Mouse (Mus musculus) R1 (cell line): ENCODE measurements at regions not wholly inside any gene's neighbourhood (a gene's known extent, or its start where the extent isn't known, plus 50 kb on each side); places are given as distances from the start of the nearest gene placed in this dataset.
A peak's percentile ranks its signal among the peaks of the same experiment; 100 is the strongest.

ENCODE experiments used
- DNase-seq: peaks from one replicate; pipeline ENCODE4 v3.0.0-alpha.2; 2018; ENCODE audit warnings: low read depth, low spot score

DNA sequence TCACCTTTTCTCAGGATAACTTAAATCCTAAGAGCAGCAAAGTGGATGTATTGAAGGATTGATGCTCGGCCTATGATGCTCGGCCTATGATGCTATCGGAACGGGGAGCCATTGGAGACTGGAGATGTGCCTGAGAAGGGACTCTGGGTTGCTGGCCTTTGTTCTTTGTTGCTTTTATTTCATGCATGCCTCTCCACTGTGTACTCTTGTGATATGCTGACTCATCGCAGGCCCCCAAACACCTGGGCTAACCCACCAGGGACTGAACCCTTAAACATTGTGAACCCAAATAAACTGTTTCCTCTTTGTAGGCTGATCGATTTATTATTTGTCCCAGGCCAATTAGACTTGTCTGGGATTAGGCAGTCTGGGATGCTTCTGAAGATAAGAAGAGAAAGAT is 61.9 kb downstream of the Pdcl3 start:
- no peak for DNase-seq

DNA sequence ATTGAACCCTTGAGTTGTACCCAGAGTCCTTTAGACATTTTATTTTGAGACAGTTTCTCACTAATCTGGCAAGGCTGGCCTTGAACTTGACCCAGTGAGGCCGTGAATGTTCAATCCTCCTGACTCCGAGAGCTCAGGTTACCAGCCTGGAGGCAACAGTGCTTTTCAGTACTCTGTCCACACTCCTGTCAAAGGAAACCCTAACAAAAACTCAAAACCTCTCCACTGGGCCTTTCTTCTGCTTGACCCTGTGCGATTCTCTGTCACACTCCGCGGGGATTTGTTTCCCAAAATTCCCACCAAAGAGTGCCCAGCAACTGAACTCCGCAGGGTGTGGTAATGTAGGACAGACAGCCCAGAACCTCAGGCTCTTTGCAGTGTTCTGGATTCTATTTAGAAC is 71.9 kb downstream of the Pdcl3 start:
- DNase-seq = no peak

DNA sequence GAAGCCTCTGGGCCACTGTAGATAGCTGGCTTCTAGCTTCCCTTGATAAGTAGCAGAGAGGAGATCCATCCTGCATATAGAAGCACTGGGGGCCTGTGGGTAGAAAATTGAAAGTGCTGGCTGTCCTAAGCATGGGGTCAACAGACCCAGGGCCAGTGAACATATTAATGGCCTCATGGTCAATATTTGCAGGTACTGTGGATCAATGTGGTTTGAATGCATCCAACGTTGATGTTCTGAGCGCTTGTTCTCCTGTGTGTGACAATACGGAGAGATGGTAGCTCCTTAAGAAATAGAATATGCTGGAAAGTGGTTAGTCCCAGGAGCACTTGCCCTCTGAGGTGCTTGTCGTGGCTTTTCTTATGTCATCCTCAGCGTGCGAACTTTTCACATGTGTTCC is 77.1 kb downstream of the Pdcl3 start:
- no peak for DNase-seq

DNA sequence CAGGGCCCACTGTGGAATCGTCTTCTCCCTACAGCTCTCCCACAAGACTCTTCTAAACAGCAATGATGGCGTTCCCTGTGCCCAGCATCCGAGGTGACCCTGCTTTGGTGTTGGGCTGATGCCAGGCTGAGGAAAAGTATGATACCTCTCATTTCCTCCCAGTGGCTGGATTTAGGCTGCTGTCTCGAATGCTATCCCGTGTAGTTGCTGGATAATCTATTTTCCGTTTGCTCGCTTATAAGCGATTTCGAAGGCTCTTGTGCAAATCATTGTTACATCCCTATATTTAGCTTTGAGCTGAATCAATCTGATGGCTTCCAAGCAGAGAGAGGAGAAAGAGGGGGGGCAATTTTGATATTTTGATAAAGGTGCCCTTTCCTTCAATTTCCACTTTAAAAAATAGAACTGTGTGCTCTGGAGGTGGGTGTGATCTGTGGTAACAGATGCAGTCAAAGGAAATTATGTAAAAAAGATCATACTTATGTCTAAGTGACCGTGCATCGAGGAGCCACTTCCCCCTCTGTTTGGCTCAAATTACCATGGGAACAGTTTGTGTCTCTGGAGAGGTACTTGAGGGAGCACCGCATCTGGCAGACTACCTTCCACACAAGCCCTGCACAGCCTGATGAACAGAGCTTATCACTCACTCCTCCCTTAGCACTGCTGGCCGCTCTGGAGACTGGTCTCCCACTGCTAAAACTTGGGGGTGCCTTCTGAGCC is 78.4 kb downstream of the Pdcl3 start:
- no peak for DNase-seq

DNA sequence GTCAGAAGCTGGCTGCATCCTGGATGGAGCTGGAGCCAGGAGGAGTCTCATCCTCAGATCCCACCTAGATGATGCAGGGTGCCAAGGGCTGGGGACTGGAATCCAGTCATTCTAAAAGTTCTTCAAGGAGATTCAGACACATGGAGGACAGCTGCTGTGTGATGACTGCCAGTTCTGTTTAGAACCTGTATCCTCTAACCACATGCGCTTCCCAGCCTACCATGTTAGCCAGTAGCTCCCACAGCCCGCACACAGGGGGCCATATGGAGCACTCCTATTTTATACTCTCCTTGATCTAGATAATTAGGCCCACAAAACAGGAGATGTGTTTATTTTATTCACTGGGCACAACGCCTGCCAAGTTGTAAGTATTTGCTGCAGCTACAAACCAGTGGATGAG is 79.4 kb downstream of the Pdcl3 start:
- DNase-seq = no peak

DNA sequence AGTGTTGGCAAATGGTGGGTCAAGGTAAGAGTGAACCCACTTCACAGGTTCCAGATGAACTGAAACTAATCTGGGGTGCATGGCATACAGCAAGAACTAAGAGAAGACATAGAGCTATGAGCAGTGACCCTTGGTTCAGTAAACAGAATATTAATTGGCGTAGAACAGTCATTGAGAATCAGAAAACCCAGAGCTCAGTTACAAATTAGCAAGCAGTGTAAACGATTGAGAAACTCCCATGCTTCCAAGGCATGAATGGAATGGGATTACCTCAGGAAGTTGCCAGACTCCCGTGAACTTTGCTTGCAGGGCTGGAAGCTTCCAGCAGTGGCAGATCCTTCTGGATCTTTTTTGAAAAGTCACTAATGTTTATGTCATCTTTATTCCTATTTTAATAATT is 82.5 kb downstream of the Pdcl3 start:
- DNase-seq = no peak

DNA sequence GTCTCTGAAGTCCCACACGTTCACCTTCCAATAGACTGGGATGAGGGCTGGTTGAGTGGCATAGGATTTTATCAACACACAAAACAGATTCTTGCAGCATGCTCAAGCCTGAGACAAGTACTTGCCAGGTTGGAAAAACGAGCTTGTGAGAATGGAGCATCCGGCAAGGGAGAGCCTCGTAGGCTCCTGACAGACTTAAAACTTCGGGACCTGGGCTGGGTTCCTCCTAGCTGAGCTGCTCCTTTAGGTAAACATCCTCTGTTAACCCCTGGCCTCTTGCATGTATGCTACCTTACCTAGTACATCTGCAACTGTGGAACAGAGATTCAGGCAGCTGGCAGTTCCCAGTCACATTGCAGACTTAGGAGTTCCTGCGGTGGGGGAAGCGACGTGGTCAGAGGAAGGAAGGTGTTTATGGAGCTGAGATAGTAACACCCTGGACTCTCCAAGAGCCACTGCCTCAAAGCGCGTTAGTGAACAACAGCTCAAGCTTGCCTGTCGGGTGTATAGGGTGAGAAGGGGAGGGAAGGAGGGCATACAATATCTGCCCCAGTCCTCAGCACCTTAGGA is 83.8 kb downstream of the Pdcl3 start:
- no peak for DNase-seq

DNA sequence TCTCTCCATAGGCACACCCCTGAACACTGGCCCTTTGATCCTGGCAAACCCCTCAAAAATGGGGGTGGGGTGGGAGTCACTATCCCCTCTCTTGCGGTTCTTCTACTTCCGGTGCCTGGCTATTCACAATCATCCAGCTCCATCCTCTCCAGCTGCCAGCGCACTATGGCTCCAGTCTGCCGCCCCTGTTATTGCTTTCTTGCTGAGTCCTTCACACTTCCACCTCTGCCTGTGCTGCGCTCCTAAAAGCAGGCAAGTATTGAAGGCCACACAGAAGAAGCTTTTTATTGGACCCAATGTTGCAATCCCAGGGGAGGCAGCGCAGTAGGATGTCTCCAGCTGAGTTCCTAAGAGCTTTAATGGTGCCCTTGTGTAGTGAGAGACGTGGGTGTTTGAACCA is 84.3 kb downstream of the Pdcl3 start:
- no peak for DNase-seq

DNA sequence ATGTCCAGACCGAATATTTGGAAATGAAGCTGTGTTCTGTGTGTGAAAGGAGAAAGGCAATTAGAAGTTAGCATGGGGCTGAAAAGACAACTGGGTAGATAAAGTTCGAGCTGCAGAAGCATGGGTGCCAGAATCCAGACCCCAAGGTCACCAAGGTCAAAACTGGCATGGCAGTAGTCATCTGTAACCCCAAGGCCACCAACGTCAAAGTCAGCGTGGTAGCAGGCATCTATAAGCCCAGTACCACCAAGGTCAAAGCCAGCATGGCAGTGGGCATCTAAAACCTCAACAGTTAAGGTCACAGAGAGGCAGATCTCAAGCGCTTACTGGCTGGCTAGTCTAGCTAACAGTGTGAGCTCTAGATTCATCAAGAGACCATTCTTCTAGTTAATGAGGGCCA is 90.6 kb downstream of the Pdcl3 start:
- no peak for DNase-seq

DNA sequence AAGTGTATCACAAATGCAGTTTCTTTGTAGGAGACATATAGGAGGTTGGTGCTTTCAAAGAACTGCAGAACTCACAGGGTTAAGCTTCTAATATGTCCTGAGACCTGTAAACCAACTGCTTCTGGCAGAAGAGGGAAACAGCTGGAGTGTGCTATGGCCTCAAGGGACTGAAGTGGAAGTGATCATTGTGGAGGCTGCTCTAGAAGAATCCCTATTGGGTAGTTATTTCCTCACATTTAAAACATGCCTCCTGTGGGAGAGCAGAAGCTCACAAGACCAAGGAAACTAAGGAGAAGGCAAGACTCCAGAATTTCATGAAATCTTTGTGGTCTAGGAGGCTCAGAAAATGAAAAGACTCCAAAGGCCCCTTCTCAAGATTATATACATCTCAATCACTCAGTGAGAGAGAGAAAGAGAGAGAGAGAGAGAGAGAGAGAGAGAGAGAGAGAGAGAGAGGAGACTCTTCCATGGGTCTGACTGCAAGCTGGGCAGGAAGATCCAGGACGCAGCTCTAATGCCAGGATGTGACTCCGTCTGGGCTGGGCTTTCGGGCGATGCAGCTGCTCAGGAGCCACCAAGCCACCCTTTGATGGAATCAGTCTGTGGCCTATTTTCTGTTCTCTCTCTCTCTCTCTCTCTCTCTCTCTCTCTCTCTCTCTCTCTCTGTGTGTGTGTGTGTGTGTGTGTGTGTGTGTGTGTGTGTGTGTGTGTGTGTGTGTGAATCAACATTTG is 93.3 kb downstream of the Pdcl3 start:
- no peak for DNase-seq

DNA sequence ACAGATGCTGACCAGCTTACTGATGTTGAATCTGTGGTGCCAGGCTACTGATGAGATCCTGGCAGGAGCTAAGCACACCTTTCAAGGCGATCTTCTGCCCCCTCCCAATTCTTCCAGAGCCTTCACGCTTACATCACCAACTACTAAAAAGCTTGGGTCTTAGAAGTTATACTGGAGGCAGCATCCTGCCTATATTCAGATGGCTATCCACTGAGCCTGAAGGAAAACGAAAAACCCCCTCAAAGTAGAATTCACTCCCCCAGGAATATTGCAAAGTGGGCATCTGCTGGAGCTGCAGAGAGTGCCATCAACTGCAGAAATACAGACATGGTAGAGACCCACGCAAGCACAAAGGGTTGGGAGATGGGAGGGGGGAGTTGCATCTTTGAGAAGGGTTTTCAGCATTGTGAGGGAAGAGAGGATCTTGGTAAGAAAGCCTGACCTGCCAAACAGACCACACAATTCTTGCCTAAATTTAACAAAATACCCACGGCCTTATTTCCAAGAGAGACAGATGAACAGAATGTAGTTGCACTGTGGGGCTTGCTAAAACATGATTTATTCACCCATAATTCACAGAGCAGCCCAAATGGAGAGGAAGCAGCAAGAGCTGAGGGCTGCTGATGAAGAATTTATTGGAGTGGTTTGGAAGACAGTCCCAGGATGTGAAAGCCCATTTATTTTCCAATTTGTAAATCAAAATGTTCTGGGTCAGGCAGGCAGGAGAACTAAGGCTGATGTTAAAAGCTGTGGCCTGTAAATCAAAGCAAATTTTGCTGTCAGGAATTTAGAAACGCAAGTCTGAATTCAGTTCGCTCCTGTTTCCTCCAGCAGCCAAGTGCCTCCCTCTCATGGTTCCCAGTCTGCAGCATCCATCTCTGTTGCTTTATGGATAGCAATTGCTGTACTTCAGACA is 98.8 kb downstream of the Pdcl3 start:
- DNase-seq = no peak

DNA sequence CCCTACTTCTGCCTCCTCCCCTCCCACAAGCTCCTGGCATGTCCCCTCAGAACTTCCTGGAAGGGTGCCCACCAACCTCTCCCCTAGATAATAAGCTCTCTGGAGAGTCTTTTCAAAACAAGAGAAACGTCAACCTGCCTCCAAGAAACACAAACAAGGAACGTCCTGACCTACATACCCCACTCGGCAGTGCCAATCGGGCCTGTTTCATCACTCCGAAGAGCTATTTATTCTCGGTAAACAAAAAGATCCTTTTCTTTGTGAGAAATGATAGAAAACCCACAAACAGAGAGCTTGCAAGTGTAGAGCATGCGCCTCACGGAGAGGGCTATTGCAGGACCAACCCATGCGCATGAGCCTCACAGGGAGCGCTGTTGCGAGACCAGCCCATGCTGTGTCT is 100.9 kb downstream of the Pdcl3 start:
- DNase-seq = no peak

DNA sequence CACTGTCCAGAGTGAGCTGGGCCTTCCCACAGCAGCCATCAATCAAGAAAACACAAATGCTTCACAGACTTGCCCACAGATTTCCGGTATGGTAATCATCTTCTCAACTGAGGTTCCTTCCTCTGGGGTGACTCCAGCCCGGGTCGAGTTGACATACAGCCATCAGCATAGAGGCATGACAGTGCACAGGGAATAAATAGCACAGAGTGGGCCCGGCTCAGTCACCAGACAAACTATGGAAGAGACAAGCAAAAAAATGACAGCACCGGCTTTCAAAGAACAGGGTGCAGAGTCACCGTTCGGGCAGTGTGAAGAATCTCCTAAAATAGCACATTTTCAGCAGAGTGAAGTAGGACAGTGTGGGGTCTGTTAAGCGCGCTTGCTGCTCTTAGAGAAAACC is 103.7 kb upstream of the Npas2 start:
- DNase-seq = no peak

DNA sequence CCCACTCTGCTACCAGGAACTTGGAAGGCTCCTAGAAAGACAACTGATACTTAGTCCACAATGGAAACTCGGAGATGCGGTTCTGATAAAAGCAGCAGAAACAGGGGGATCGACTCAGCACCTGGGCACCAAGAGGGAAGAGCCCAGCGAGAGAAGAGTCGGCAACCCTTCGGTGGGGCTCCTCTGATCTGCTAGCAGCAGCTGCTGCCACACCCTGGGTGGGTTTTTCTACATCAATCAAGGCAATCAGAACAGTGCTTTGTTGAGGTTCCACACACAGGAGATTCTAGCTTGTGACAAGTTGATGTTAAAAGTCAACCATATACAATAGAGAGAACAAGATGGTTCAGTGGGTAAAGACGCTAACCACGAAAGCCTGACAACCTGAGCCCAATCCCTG is 102.4 kb upstream of the Npas2 start:
- DNase-seq = no peak

DNA sequence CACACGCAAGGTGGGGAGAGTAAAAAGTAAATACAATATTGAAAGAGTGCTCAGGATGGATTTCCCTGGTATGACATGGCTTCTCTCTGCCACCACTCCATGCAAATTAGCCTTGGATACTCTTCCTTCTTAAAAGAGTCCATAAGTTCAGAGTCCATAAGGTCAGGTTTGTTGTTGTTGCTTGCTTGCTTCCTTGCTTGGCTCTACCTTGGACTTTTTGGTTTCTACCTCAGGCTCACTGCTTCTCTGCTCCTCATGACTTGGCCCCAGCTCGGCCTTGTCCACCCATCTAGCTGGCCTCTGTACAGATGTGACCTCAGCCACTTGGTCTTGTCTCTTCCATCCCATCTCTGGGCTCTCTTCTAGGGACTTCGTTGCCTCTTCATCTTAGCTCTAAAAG is 101.9 kb upstream of the Npas2 start:
- no peak for DNase-seq

DNA sequence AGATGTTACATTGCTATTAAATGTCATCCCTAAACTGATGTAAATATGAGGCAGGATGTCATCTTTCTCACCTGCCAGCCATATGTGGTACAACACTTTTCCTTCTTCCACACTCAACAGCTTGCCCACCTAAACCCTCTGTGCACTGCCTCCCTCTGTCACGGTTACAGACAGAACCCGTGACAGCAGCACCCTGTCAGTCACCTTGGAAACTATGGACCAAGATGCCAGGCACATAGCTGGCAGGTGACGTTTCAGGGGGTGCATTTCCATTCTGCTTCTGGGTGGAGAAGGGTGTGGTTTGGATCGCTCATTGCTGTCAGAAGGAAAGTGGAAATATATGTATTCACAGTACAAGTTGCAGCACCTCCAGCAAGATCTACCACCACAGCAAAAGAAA is 100.2 kb upstream of the Npas2 start:
- no peak for DNase-seq

DNA sequence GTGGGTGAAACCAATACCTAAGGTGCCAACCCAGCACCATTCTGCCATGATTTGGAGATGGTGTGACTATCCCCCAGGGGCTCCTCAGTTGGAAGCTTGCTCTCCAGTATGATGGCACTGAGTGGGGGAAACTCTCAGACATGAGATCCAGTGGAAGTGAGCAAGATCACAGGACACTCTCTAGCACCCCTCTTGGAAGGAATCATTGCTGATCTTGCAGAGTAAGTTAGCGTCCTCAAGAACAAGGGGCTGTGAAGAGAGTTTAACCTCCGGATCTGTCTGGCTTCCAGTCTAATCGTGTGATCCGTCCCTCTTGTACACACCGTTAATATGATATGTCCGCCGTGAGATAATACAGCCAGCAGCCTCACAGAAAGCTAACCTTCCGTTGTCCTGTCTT is 99.5 kb upstream of the Npas2 start:
- DNase-seq = peak; percentile 42

DNA sequence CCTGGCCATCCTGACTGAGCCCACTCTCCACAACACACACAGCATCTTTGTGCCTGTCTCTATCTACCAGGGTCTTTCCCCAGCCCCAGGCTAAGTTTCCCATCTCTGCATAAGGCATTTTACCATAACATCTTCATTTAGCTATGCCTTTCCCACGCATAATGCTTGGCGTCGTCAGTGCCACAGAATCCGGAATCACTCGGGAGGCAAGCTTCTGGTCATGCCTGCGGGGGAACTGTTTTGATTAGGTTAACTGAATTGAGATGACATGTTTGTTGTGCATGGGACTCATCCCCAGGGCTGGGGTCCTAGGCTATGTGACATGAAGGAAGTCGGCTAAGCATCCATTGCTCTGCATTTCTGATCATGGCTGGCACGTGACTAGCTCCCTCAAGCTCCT is 97.6 kb upstream of the Npas2 start:
- no peak for DNase-seq

DNA sequence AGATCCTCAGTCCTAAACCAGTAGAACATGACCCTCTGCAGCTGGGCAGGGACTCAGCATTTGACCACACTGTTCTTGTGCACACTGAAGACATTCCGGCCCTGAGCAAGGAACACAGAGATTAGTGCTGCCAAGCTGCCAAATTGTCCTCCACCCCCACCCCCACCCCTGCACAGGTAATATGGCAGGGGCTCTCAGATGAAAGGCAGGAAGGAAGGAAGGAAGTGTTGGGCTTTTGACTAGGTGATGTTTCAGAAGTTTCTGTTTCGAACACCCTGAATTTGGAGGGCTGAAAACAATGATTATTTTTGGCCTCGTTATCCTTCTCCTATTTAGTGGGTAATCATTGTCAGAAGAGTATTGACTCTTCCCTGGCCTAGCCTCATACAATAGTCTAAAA is 96.8 kb upstream of the Npas2 start:
- no peak for DNase-seq

DNA sequence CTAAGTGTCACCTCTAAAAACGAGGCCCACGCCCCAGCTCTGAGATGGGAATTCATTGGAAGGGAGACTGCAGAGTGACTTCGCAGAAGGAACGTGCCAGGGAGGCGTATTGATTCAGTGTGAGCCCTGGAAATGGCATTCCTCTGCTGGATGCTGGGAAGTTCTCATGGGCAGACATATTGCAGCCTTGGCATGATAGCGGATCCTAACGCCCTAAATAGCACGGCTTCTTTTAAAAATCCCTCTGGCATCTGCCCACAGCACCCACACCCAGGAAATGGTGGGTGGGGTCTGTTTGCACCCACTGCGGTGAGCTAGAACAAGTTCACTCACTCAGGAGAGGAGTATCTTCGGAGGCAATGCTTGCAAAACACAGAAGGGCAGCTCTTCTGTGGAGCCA is 96.0 kb upstream of the Npas2 start:
- no peak for DNase-seq

DNA sequence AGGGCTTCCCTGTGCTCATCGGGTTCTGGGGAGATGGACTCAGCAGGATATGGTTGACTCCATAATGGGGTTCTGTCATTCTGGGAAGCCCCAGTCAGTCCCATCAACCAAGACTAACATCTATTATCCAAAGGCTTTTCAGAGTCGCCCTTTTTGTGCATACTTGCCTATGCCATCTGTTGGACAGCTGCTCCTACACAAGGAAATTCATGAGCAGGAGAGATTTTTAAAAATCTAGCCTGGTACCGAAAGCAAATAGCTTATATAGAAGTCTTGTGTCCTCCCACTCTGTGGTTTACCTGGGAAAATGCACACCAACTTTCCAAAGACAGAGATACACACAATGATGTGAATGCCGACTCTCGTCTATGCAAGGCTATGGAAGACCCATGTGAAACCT is 95.4 kb upstream of the Npas2 start:
- DNase-seq = no peak

DNA sequence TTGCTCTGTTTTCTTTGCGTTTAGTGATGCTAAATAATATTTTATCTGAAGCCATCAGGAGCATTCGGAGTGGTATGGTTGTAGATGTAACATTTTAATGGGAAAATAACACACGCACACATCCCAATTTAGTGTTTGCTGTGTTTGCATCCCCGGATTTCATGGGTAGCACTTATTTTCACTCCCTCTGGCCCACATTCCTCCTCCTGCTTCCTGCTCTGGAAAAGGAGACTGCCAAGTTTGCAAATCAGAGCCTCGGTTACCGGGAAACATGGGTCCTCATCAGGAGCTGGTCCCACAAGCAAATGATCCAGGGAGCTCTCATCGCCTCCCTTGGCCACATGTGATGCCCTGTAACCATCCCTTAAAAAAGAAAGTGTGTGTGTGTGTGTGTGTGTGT is 94.3 kb upstream of the Npas2 start:
- DNase-seq = no peak
